In genomic region chr11:20733486-20734030, GRCm38 (mm10) we compare ENCODE assay signal across 14 mouse cellular contexts. TPM values are rescaled to one million over a fixed set of nuclear protein-coding genes. Genes with fewer than 3 reads are reported as not detected.
A peak's percentile ranks its signal among the peaks of the same experiment; 100 is the strongest.
DNase-seq lines count a peak whose midpoint lies in the region; ATAC-seq and TF ChIP-seq lines count a peak whose summit lies in the region.
"Had no signal": no experiment of that assay in that cellular context is flagged by ENCODE, and none has a peak within 500 bp of the region (broad histone marks: within the 10 kb centered on the region; RNA-seq: fewer than 3 reads in every experiment).

No protein-coding gene starts in this region.

- H3K9me3 ChIP-seq in hindbrain, embryonic 16.5 days (ENCODE audit: control insufficient read depth, low read length) = no peaks in the 10 kb centered on the region
- H3K9me3 ChIP-seq in hindbrain, embryonic 11.5 days (ENCODE audit: control insufficient read depth, low read length) = no peaks in the 10 kb centered on the region
- no peaks in the 10 kb centered on the region for H3K9me3 ChIP-seq in midbrain, embryonic 13.5 days
- H3K9me3 ChIP-seq: embryonic facial prominence, embryonic 13.5 days; liver, embryonic 13.5 days had no signal

- H3K4me2 ChIP-seq in hindbrain, embryonic 16.5 days (ENCODE audit: low read length) = no peak overlapping the region
- H3K4me2 ChIP-seq in hindbrain, embryonic 11.5 days (replicated peaks; ENCODE audit: low read depth, low read length) = no peak overlapping the region
- H3K4me2 ChIP-seq in midbrain, embryonic 13.5 days (replicated peaks) = no peak overlapping the region
- H3K4me2 ChIP-seq: embryonic facial prominence, embryonic 13.5 days; liver, embryonic 13.5 days had no signal

- no peak for DNase-seq in hindbrain, embryonic 11.5 days (ENCODE audit: low spot score)
- DNase-seq in thymus, adult 2 months = no peak
- no peak for DNase-seq in thymus, postnatal 14 days
- peak; percentile 31 to 42 for DNase-seq in kidney, postnatal 36 days
- no peak for DNase-seq in frontal cortex, adult 2 months (ENCODE audit: extremely low spot score in 1 of 2, low spot score in 1 of 2)
- DNase-seq: adrenal gland, postnatal 36 days; cerebellum, adult 9-11 months; heart, adult 11 months; liver, embryonic 13.5 days had no signal

- H3K27ac ChIP-seq in hindbrain, embryonic 16.5 days (ENCODE audit: low read depth, low read length) = 0 out of 2 replicates have a peak overlapping the region, but pooled peaks have one; percentile 9
- no peak overlapping the region for H3K27ac ChIP-seq in hindbrain, embryonic 11.5 days (ENCODE audit: low read depth, low read length)
- peak overlapping the region; percentile 67 for H3K27ac ChIP-seq in thymus, adult 2 months (ENCODE audit: control insufficient read depth, insufficient read depth, low read length)
- no peak overlapping the region for H3K27ac ChIP-seq in midbrain, embryonic 13.5 days
- H3K27ac ChIP-seq: embryonic facial prominence, embryonic 13.5 days; liver, embryonic 13.5 days had no signal

- WGBS in hindbrain, embryonic 16.5 days = 37% methylated on average over 3 of the region's 3 CpGs
- WGBS in hindbrain, embryonic 11.5 days = 68% methylated on average over 3 of the region's 3 CpGs
- WGBS in thymus, adult 2 months = 9% methylated on average over 3 of the region's 3 CpGs
- WGBS in midbrain, embryonic 13.5 days = 63% methylated on average over 3 of the region's 3 CpGs

- H3K27me3 ChIP-seq in hindbrain, embryonic 16.5 days (replicated peaks; ENCODE audit: control insufficient read depth, insufficient read depth, low read length) = no peaks in the 10 kb centered on the region
- H3K27me3 ChIP-seq in hindbrain, embryonic 11.5 days (ENCODE audit: control insufficient read depth, insufficient read depth, low read length) = no peaks in the 10 kb centered on the region
- H3K27me3 ChIP-seq in thymus, adult 2 months (ENCODE audit: control insufficient read depth, insufficient read depth, low read length) = no peaks in the 10 kb centered on the region
- H3K27me3 ChIP-seq in midbrain, embryonic 13.5 days = no peaks in the 10 kb centered on the region
- H3K27me3 ChIP-seq: embryonic facial prominence, embryonic 13.5 days; liver, embryonic 13.5 days; Patski had no signal

- no peak overlapping the region for H3K9ac ChIP-seq in hindbrain, embryonic 16.5 days (ENCODE audit: low read depth, low read length)
- H3K9ac ChIP-seq in hindbrain, embryonic 11.5 days (ENCODE audit: low read depth, low read length) = no peak overlapping the region
- no peak overlapping the region for H3K9ac ChIP-seq in midbrain, embryonic 13.5 days (replicated peaks)
- H3K9ac ChIP-seq: embryonic facial prominence, embryonic 13.5 days; liver, embryonic 13.5 days had no signal

- no peak overlapping the region for H3K4me3 ChIP-seq in hindbrain, embryonic 16.5 days (ENCODE audit: low read length)
- H3K4me3 ChIP-seq in hindbrain, embryonic 11.5 days (ENCODE audit: low read depth, low read length) = no peak overlapping the region
- H3K4me3 ChIP-seq in thymus, adult 2 months (ENCODE audit: control insufficient read depth, insufficient read depth, low read length) = no peak overlapping the region
- no peak overlapping the region for H3K4me3 ChIP-seq in midbrain, embryonic 13.5 days (replicated peaks)
- H3K4me3 ChIP-seq: embryonic facial prominence, embryonic 13.5 days; liver, embryonic 13.5 days had no signal

- H3K4me1 ChIP-seq in hindbrain, embryonic 16.5 days (ENCODE audit: control insufficient read depth, insufficient read depth, low read depth, low read length) = peaks cover 3% of the 10 kb centered on the region; the same call in 1 of the 2 replicates
- no peaks in the 10 kb centered on the region for H3K4me1 ChIP-seq in hindbrain, embryonic 11.5 days (replicated peaks; ENCODE audit: control insufficient read depth, insufficient read depth, low read length)
- H3K4me1 ChIP-seq in thymus, adult 2 months (replicated peaks; ENCODE audit: control insufficient read depth, insufficient read depth, low read length) = peaks cover 10% of the 10 kb centered on the region
- peaks cover 10% of the 10 kb centered on the region; the same call in 1 of the 2 replicates for H3K4me1 ChIP-seq in midbrain, embryonic 13.5 days (replicated peaks)

- ATAC-seq in hindbrain, embryonic 16.5 days = no peak
- no peak for ATAC-seq in hindbrain, embryonic 11.5 days (ENCODE audit: low FRiP score)
- ATAC-seq in midbrain, embryonic 13.5 days = no peak
- ATAC-seq: midbrain, embryonic 16.5 days; Patski had no signal

- no peak for TF ChIP-seq CTCF in thymus, adult 2 months (IDR thresholded peaks at IDR 0.05; ENCODE audit: borderline replicate concordance, control insufficient read depth, extremely low read depth, insufficient read depth, low read length, poor library complexity)

- no peak for TF ChIP-seq POLR2A in thymus, adult 2 months (IDR thresholded peaks at IDR 0.05; ENCODE audit: control insufficient read depth, extremely low read depth, insufficient read depth, low read length, poor library complexity)

- H3K36me3 ChIP-seq in hindbrain, embryonic 16.5 days (ENCODE audit: control insufficient read depth, insufficient read depth, low read length) = no peaks in the 10 kb centered on the region
- no peaks in the 10 kb centered on the region for H3K36me3 ChIP-seq in hindbrain, embryonic 11.5 days (ENCODE audit: control insufficient read depth, insufficient read depth, low read length)
- H3K36me3 ChIP-seq in thymus, adult 2 months (ENCODE audit: control insufficient read depth, insufficient read depth, low read length) = no peaks in the 10 kb centered on the region
- peaks cover 2% of the 10 kb centered on the region; the same call in 1 of the 2 replicates for H3K36me3 ChIP-seq in midbrain, embryonic 13.5 days
- H3K36me3 ChIP-seq: embryonic facial prominence, embryonic 13.5 days; liver, embryonic 13.5 days had no signal

RNA-seq across cellular contexts. Expression of gene Aftph, which starts 7.8 kb away (rescaled TPM):
- 31.5 and 33.8 TPM in 2 replicates for polyA plus RNA-seq in hindbrain, embryonic 16.5 days (2015; fragmentation: Nextera tagmentation; extraction: Ambion mirVana)
- 29.2 and 31.3 TPM in 2 replicates for polyA plus RNA-seq in hindbrain, embryonic 11.5 days (2014; fragmentation: Nextera tagmentation; extraction: Ambion mirVana)
- 68.2 and 91.9 TPM in 2 replicates for polyA plus RNA-seq in thymus, adult 2 months (2012; rRNA removed)
- polyA plus RNA-seq in midbrain, embryonic 13.5 days (2015; fragmentation: Nextera tagmentation; extraction: Ambion mirVana) = 38.6 and 39.1 TPM in 2 replicates
- 90.2 and 90.9 TPM in 2 replicates for polyA plus RNA-seq in frontal cortex, adult 2 months (2012; rRNA removed)

Comparison
In these comparisons a context has a peak if more than half of its experiments do, and no peak if none do; other contexts are left out.
1. H3K27ac ChIP-seq: peak in hindbrain, embryonic 16.5 days (single experiment) and thymus, adult 2 months (single experiment); none in hindbrain, embryonic 11.5 days (single experiment) and midbrain, embryonic 13.5 days (single experiment).
2. DNase-seq: peak in kidney, postnatal 36 days (2 of 2); none in hindbrain, embryonic 11.5 days (single experiment), thymus, adult 2 months (single experiment), thymus, postnatal 14 days (single experiment) and frontal cortex, adult 2 months (0 of 2).